Mouse (Mus musculus): ENCODE measurements at regions not wholly inside any gene's neighbourhood (a gene's known extent, or its start where the extent isn't known, plus 50 kb on each side); places are given as distances from the start of the nearest gene placed in this dataset.

- ATAC-seq (ENCODE audit: insufficient read depth) (no peak), DNase-seq (no peak)
- H3K36me3 ChIP-seq (ENCODE audit: insufficient read depth), result no peaks in the 10 kb centered on the region
- no peaks in the 10 kb centered on the region for H3K27me3 ChIP-seq (ENCODE audit: insufficient read depth, low read length)
- no peak for TF ChIP-seq CTCF (IDR thresholded peaks at IDR 0.05; ENCODE audit: low read depth)
- H3K4me1 ChIP-seq (ENCODE audit: insufficient read depth), result no peaks in the 10 kb centered on the region
- no peak overlapping the region for H3K27ac ChIP-seq (ENCODE audit: low read depth)
- no peak overlapping the region for H3K4me3 ChIP-seq (ENCODE audit: low read depth, low read length)
- H3K9me3 ChIP-seq (ENCODE audit: low read depth, low read length), result no peaks in the 10 kb centered on the region
- no peak overlapping the region for H3K9ac ChIP-seq
- WGBS, result 49% methylated on average over 2 of the region's 2 CpGs
- H3K4me2 ChIP-seq, result no peak overlapping the region
Measured at GRCm38 (mm10) chr6:64982132-64982531, 60.3 kb upstream of the Smarcad1 start.

Measured in lung, embryonic 14.5 days (tissue).